Comparison of ENCODE assay signal across 7 mouse cellular contexts in the genomic region with DNA sequence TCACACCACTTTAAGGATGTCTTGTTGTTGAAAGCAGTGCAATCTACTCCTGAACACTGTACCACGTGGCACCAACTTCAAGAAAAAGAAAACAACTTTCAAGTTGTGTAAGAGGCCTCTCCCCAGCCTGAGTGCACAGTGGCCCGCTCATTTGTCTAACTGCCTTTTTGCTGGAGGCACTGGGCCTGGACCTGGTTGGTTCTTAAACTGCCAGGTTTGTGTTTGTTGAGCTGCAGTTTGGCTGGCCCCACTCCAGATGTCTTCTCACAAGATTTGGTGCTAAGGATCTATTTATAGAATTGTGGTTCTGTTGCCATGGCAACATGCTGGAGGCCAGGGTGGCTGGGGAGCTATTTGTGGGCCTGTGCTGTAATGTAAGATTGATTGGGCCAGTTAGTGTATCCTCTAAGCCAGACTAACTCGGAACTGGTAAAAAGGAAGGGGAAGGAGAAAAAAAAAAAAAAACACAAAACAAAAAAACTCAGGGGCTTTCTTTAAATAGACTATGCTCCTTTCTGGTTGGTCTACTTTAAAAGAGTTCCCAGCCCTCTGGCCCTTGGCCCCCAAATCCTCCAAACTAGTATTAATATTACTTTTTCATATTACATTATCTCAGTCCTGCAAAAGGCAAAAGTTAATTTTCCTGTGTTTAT. TPM values are rescaled to one million over a fixed set of nuclear protein-coding genes. Genes with fewer than 3 reads are reported as not detected.
DNase-seq lines count a peak whose midpoint lies in the region; ATAC-seq and TF ChIP-seq lines count a peak whose summit lies in the region.

No protein-coding gene starts in this region.

- peak; percentile 60 to 71 for DNase-seq in adrenal gland, adult 18-20 months (ENCODE audit: low spot score in 2 of 2)
- peak; percentile 57 to 65 for DNase-seq in cerebellum, postnatal 36 days
- peak; percentile 85 for DNase-seq in gastrocnemius, postnatal 10 days
- DNase-seq in hindbrain, postnatal 0 days (ENCODE audit: low spot score) = peak; percentile 92
- DNase-seq in left cerebral cortex, adult 18-20 months (ENCODE audit: low spot score in 2 of 2) = peak; percentile 69 to 71
- DNase-seq in lung, postnatal 36 days = peak; percentile 96
- DNase-seq in retina, postnatal 1 day = peak; percentile 74

- no peaks in the 10 kb centered on the region for H3K27me3 ChIP-seq in hindbrain, postnatal 0 days (ENCODE audit: insufficient read depth, low read length)

- H3K4me3 ChIP-seq in hindbrain, postnatal 0 days (ENCODE audit: low read length) = no peak overlapping the region

- 0 out of 2 replicates have a peak overlapping the region, but pooled peaks have one; percentile 4 for H3K4me2 ChIP-seq in hindbrain, postnatal 0 days (ENCODE audit: low read depth, low read length)

- no peak for TF ChIP-seq CTCF in hindbrain, postnatal 0 days (IDR thresholded peaks at IDR 0.05; ENCODE audit: low read depth)

- H3K36me3 ChIP-seq in hindbrain, postnatal 0 days (ENCODE audit: insufficient read depth, low read length) = peaks cover 26% of the 10 kb centered on the region

- H3K9ac ChIP-seq in hindbrain, postnatal 0 days (replicated peaks; ENCODE audit: low read length) = no peak overlapping the region

- peaks cover 16% of the 10 kb centered on the region for H3K4me1 ChIP-seq in hindbrain, postnatal 0 days (ENCODE audit: insufficient read depth, low read length)

- peak overlapping the region; percentile 64 for H3K27ac ChIP-seq in hindbrain, postnatal 0 days

- H3K9me3 ChIP-seq in hindbrain, postnatal 0 days (ENCODE audit: low read length) = no peaks in the 10 kb centered on the region

- 13% methylated on average over 3 of the region's 3 CpGs for WGBS in hindbrain, postnatal 0 days

- peak; percentile 71 for ATAC-seq in hindbrain, postnatal 0 days

RNA-seq across cellular contexts. Expression of a gene that starts 2.4 kb away (rescaled TPM):
- total RNA-seq in adrenal gland, adult 18-20 months (2021) = 1 to 10 TPM; 1.3 to 1.7 TPM
- total RNA-seq in gastrocnemius, postnatal 10 days (2021) = 1 to 10 TPM; 3.5 to 4.2 TPM
- total RNA-seq in hindbrain, postnatal 0 days (2014; rRNA removed) = not detected in 2 replicates
- 13.4 and 19.4 TPM in 2 replicates for polyA plus RNA-seq in hindbrain, postnatal 0 days (2015; fragmentation: Nextera tagmentation; extraction: Ambion mirVana)
- total RNA-seq in left cerebral cortex, adult 18-20 months (2021) = 1 to 10 TPM; 2.4 to 2.7 TPM
